Mouse (Mus musculus) mesoderm, embryonic 11.5 days (tissue): ENCODE data around the gene Git1.
"Not testable (repeated sequence)": the region's sequence is repeated elsewhere in the genome, so short reads cannot be mapped to it uniquely, and the experiment has no call there.

ENCODE experiments used
- DNase-seq: peaks from one replicate; pipeline ENCODE4 v3.0.0-alpha.2; 2012; ENCODE audit warnings: low read depth, low spot score

The Git1 gene

DNA sequence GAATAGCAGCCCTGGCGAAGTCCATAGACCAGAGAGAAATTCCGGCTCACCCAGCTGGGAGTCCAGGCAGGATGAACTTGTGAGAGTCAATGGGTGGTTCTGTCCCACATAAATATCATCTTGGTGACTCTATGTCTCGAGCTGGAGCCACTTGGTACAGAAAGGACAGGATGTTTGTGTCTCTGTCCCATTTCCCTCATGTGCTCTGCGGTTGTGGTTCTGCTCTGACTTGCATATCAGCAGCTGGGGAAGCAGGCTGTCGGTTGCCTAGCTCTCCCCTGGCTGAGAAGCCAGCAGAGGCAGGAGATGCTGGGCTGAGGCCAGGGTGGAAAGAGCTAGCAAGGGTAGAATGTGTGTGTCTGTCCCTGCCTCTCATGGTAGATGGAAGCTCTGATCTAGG is 25.7 kb downstream of the Git1 start, which contains the start of gene Gm10392:
Gene Gm10392 (minus strand): TSS at position 156 of the 400 bp plus-strand sequence.
- no peak for DNase-seq

DNA sequence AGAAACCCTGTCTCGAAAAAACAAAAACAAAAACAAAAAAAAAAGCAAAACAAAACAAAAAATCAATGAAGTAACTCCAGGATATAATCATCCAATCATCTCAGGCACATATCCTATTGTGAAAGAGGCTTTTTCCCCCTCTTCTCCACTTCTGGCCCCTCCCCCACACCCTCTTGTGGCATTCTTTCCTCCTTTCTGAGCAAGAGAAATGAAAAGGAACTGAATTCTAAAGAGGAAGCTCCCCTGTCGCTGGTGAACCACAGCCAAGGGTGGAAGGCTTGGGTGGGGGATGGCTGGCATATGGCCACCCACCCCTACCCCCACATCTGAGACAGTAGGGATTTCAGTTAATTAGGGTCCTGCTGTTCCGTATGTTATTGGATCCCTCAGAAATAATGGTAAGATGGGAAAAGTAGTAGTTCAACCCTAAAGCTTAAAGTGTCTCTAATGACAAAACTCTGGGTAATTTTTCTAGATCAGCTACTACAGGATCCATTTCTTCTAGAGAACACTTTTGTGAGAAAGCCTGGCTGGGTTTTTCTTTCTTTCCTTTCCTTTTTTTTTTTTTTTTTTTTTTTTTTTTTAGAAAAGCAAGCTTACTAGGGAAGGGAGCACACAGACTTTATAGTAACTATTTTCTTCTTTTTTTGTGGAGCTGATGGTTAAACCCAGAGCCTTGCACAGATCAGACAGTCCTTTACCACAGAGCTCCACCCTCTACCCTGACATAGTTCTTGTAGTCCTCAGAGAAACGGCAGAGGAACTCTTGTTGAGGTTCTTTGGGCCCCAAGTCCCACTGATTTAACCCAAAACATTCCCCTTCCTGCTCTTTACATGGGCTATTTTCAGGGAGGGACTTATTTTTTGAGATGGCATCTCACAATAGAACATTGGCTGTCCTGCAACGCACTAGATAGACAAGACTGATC is 27.5 kb downstream of the Git1 start:
- no peak for DNase-seq

- no peak for DNase-seq
Observed at GRCm38 (mm10) chr11:77525804-77526486, 32.6 kb downstream of the Git1 start.

- not testable (repeated sequence) for DNase-seq
Observed at GRCm38 (mm10) chr11:77528420-77528819, 35.1 kb downstream of the Git1 start.

GRCm38 (mm10) chr11:77529644-77530043 is 36.3 kb downstream of the Git1 start:
- no peak for DNase-seq

GRCm38 (mm10) chr11:77530862-77531261 is 37.5 kb downstream of the Git1 start:
- no peak for DNase-seq

DNA sequence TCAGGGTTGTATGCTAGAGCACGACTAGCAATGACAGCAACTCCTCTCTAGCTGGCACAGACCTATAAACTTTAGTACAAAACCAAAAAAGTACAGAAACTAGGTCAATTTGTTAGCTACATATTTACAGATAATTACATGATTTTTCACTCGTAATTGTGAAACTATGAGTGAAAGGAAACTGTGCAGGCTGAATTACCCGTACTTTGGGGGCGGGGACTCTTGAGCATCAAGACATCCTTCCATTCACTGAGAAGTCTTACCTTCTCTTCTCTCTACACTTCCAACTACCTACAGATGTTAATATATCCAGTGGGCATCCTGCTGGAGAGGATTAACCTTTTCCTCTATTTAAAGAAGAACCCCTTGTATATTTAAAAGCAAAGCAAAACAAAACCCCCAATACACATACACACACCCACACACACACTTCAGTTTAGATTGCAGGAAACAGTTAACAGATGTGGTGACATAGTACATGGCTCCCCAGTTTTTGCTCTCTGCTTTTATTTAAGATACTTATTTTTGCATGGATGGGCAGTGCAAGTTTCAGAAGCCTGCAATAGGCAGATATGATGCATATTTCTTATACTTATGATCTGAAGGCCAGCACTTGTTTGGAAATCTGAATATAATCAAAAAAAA is 39.0 kb downstream of the Git1 start:
- no peak for DNase-seq

- no peak for DNase-seq
Observed at GRCm38 (mm10) chr11:77545261-77545660, 51.9 kb downstream of the Git1 start.
